Mouse (Mus musculus) neural tube, embryonic 11.5 days (tissue): Measurements from ENCODE around the gene Oxsr1. TPM values are rescaled to one million over a fixed set of nuclear protein-coding genes. Genes with fewer than 3 reads are reported as not detected.
A peak's percentile ranks its signal among the peaks of the same experiment; 100 is the strongest.

Experiments
- ATAC-seq: fragments of 200-750 bp; cut with Nextera tagmentation; 2 replicates; pipeline ENCODE4 v1.8.0; 2017; ENCODE audit warnings: moderate number of reproducible peaks, mild to moderate bottlenecking, moderate TSS enrichment, moderate library complexity; ENCODE audit not compliant: insufficient read depth, low FRiP score, low TSS enrichment
- DNase-seq: peaks from one replicate; pipeline ENCODE4 v3.0.0-alpha.2; 2015; ENCODE audit warnings: low spot score
- H3K27ac ChIP-seq: fragments of 300-500 bp; sonication (generic); 2 replicates; pipeline ENCODE4 v1.5.1; 2014; ENCODE audit warnings: low read depth, mild to moderate bottlenecking, low read length
- H3K27me3 ChIP-seq: fragments of 300-500 bp; sonication (generic); 2 replicates; pipeline ENCODE4 v1.6.1; 2014; ENCODE audit warnings: mild to moderate bottlenecking, low read length, mixed read lengths; ENCODE audit not compliant: control insufficient read depth, insufficient read depth
- H3K36me3 ChIP-seq: fragments of 300-500 bp; sonication (generic); 2 replicates; pipeline ENCODE4 v1.6.1; 2014; ENCODE audit warnings: mild to moderate bottlenecking, low read length, moderate library complexity, mixed read lengths; ENCODE audit not compliant: control insufficient read depth, insufficient read depth
- H3K4me1 ChIP-seq: fragments of 300-500 bp; sonication (generic); 2 replicates; pipeline ENCODE4 v1.6.1; 2014; ENCODE audit warnings: low read length, mixed read lengths; ENCODE audit not compliant: control insufficient read depth, insufficient read depth
- H3K4me2 ChIP-seq: fragments of 300-500 bp; sonication (generic); 2 replicates; pipeline ENCODE4 v1.6.1; 2014; ENCODE audit warnings: low read depth, mild to moderate bottlenecking, moderate library complexity
- H3K4me3 ChIP-seq: fragments of 300-500 bp; sonication (generic); 2 replicates; pipeline ENCODE4 v1.5.1; 2014; ENCODE audit warnings: low read depth, low read length
- H3K9ac ChIP-seq: fragments of 300-500 bp; sonication (generic); 2 replicates; pipeline ENCODE4 v1.6.1; 2014; ENCODE audit warnings: mild to moderate bottlenecking, low read length
- H3K9me3 ChIP-seq: fragments of 300-500 bp; sonication (generic); 2 replicates; pipeline ENCODE4 v1.6.1; 2016; ENCODE audit warnings: low read length; ENCODE audit not compliant: control insufficient read depth
- WGBS: fragments of 180-500 bp; shearing (Covaris S2); extraction: QIAGEN DNeasy Blood & Tissue Kit; methylation state at CpG from one replicate; pipeline ENCODE4 v1.1.7; 2014; 5-methylcytosine and 5-hydroxymethylcytosine counted together
- polyA plus RNA-seq: library from polyadenylated mRNA; unstranded; fragments of >200 nt; fragmentation: Nextera tagmentation; extraction: Ambion mirVana; gene quantifications from 2 replicates; pipeline ENCODE4 v1.2.1, GENCODE M21; 2014

Oxsr1 gene
- polyA plus RNA-seq, 1 experiment from 2014 or later, result 15.8 TPM

- ATAC-seq (no peak), DNase-seq (no peak)
- no peak overlapping the region for H3K27ac ChIP-seq
- H3K9me3 ChIP-seq, result no peaks in the 10 kb centered on the region
- no peaks in the 10 kb centered on the region for H3K27me3 ChIP-seq
- no peak overlapping the region for H3K4me2 ChIP-seq
- H3K9ac ChIP-seq, result no peak overlapping the region
- no peak overlapping the region for H3K4me3 ChIP-seq
- H3K36me3 ChIP-seq, result no peaks in the 10 kb centered on the region
- H3K4me1 ChIP-seq, result no peaks in the 10 kb centered on the region
- 78% methylated on average over 8 of the region's 8 CpGs for WGBS
Observed at GRCm38 (mm10) chr9:119212996-119213395, 109.2 kb downstream of the Oxsr1 start.

- DNase-seq (no peak), ATAC-seq (no peak)
- no peak within 1 kb of the TSS for H3K4me3 ChIP-seq
- H3K36me3 ChIP-seq, result no peaks in the 10 kb centered on the region
- H3K9me3 ChIP-seq, result no peaks in the 10 kb centered on the region
- H3K27ac ChIP-seq, result no peak within 1 kb of the TSS
- 94% methylated on average over 4 of the region's 4 CpGs for WGBS
- no peaks in the 10 kb centered on the region for H3K4me1 ChIP-seq
- H3K4me2 ChIP-seq, result no peak within 1 kb of the TSS
- no peaks in the 10 kb centered on the region for H3K27me3 ChIP-seq
- no peak within 1 kb of the TSS for H3K9ac ChIP-seq
Observed at GRCm38 (mm10) chr9:119208998-119209397, 113.2 kb downstream of the Oxsr1 start, which contains the start of gene Slc22a13. TSS of gene Slc22a13 (minus strand) at chr9:119209098.

DNA sequence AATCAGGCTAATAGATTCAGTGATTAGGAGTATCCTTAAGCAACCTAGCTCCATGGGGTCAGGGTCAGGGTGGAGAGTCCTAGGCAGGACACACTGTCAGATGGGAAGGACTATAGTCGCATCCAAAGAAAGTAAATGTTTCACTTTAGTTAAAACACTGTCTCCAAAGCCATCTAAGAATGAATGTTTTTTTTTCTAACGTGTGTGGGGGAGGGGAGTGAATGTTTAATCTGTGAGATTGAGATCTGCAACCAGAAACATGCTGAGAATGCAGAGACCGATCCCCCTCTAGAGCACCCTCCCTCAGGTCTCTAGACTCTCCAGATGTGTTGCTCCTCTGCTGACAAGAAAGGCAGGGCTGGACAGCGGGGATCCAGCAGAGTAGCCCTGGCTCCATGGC, 115.1 kb downstream of the Oxsr1 start:
- 80% methylated on average over 4 of the region's 4 CpGs for WGBS
- Histone ChIP-seq H3K4me2 (no peak overlapping the region), H3K4me3 (no peak overlapping the region), H3K9me3 (no peaks in the 10 kb centered on the region), H3K27ac (no peak overlapping the region), H3K4me1 (no peaks in the 10 kb centered on the region), H3K27me3 (no peaks in the 10 kb centered on the region), H3K36me3 (no peaks in the 10 kb centered on the region), H3K9ac (no peak overlapping the region)
- ATAC-seq (no peak), DNase-seq (no peak)

DNA sequence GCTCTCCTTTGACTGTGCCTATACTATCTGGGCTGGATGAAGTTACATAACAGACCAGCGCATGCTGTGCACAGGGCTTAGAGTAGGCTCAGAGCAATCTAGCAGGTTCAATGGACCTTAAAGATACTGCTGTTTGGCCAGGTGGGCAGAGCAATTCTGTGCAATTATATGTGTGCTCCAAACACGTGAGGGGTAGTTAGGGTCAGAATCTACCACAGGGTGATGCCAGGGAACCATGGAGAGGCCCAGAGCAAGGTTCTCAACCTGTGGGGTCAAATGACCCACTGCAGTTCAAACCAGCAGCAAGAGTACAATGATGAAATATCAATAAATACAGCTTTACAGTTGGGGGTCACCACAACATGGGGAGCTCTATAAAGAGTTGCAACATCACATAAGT, 115.6 kb downstream of the Oxsr1 start:
- 75% methylated on average over 2 of the region's 2 CpGs for WGBS
- Histone ChIP-seq H3K27me3 (no peaks in the 10 kb centered on the region), H3K4me2 (no peak overlapping the region)

DNA sequence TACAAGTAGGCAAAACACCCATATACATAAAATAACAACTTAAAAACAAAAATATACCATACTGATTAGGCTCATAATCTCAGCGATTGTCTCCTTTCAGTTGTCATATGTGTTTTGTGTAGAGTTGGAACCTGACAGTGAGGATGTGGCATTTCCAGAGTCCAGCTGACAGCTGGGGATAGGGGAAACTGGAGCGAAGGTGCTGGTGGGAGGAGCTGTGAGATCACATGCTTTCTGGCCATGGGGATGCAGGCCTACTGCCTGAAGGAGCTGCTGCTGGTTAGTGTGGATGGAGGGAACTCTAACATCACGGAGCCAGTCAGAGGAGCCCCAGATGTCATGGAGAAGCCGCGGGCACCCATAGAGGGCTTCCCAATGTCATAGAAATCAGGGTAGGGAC, 116.5 kb downstream of the Oxsr1 start:
- WGBS, result 85% methylated on average over 5 of the region's 5 CpGs
- no peak overlapping the region for H3K4me3 ChIP-seq
- H3K4me1 ChIP-seq, result no peaks in the 10 kb centered on the region
- DNase-seq (no peak), ATAC-seq (no peak)
- H3K9me3 ChIP-seq, result no peaks in the 10 kb centered on the region
- H3K9ac ChIP-seq, result no peak overlapping the region
- no peak overlapping the region for H3K4me2 ChIP-seq
- no peaks in the 10 kb centered on the region for H3K36me3 ChIP-seq
- no peak overlapping the region for H3K27ac ChIP-seq
- no peaks in the 10 kb centered on the region for H3K27me3 ChIP-seq

More for the DNA sequence above, 115.6 kb downstream of the Oxsr1 start:
- H3K4me3 ChIP-seq, result no peak overlapping the region
- H3K9ac ChIP-seq, result no peak overlapping the region
- no peaks in the 10 kb centered on the region for H3K4me1 ChIP-seq
- ATAC-seq (no peak), DNase-seq (no peak)
- H3K27ac ChIP-seq, result no peak overlapping the region
- H3K9me3 ChIP-seq, result no peaks in the 10 kb centered on the region
- H3K36me3 ChIP-seq, result no peaks in the 10 kb centered on the region

- 96% methylated on average over 9 of the region's 9 CpGs for WGBS
- ATAC-seq (no peak), DNase-seq (no peak)
- no peaks in the 10 kb centered on the region for H3K4me1 ChIP-seq
- no peak overlapping the region for H3K27ac ChIP-seq
- no peak overlapping the region for H3K9ac ChIP-seq
- H3K27me3 ChIP-seq, result no peaks in the 10 kb centered on the region
- no peaks in the 10 kb centered on the region for H3K9me3 ChIP-seq
- no peak overlapping the region for H3K4me2 ChIP-seq
- H3K36me3 ChIP-seq, result no peaks in the 10 kb centered on the region
- H3K4me3 ChIP-seq, result no peak overlapping the region
Observed at GRCm38 (mm10) chr9:119203617-119204016, 118.6 kb downstream of the Oxsr1 start.

GRCm38 (mm10) chr9:119201653-119202052, 120.6 kb downstream of the Oxsr1 start:
- DNase-seq (no peak), ATAC-seq (no peak)
- Histone ChIP-seq H3K4me2 (no peak overlapping the region), H3K4me3 (no peak overlapping the region), H3K36me3 (no peaks in the 10 kb centered on the region), H3K27ac (no peak overlapping the region), H3K9ac (no peak overlapping the region), H3K27me3 (no peaks in the 10 kb centered on the region), H3K4me1 (no peaks in the 10 kb centered on the region), H3K9me3 (no peaks in the 10 kb centered on the region)
- 86% methylated on average over 5 of the region's 5 CpGs for WGBS

DNA sequence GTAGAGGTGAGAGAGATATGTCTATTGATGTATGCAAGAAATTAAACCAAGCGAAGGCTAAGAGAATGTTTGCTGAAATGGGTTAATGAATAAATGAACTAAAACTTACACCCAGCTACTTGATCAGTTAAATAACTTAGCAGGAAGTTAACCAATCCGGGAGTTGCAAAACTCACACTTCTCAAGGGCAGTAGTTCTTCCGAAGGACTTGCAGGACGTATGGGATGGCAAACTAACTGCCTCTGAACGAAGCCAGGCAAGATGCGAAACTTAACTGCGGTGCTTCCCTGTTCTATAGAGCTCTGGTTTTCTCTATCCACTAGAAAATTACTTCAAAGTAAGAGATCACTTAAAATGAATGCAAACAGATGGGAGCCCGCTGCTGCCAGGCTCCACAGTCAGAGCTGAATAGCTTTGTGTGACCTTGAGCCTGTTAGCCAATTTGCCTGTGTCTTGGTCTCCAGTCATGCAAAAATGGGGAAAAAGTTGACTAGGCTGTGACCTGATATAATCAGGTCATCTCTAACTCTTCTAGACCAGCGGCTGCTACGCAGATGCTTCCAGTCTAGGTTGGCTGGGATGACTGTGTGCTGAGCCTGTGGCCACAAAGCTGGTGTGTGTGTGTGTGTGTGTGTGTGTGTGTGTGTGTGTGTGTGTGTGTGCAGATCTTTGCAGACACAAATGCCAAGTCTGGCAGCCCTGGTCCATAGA, 122.9 kb downstream of the Oxsr1 start:
- H3K4me1 ChIP-seq, result no peaks in the 10 kb centered on the region
- H3K4me2 ChIP-seq, result no peak overlapping the region
- 83% methylated on average over 10 of the region's 10 CpGs for WGBS
- H3K9me3 ChIP-seq, result no peaks in the 10 kb centered on the region
- H3K4me3 ChIP-seq, result no peak overlapping the region
- H3K27ac ChIP-seq, result no peak overlapping the region
- H3K27me3 ChIP-seq, result no peaks in the 10 kb centered on the region
- no peak overlapping the region for H3K9ac ChIP-seq
- no peak for DNase-seq
- no peaks in the 10 kb centered on the region for H3K36me3 ChIP-seq
- no peak for ATAC-seq

- Histone ChIP-seq H3K9ac (no peak overlapping the region), H3K9me3 (no peaks in the 10 kb centered on the region), H3K27ac (no peak overlapping the region), H3K4me3 (no peak overlapping the region), H3K36me3 (no peaks in the 10 kb centered on the region), H3K4me1 (no peaks in the 10 kb centered on the region), H3K4me2 (no peak overlapping the region), H3K27me3 (no peaks in the 10 kb centered on the region)
- ATAC-seq, result no peak
- peak; percentile 37 for DNase-seq
- WGBS, result 32% methylated on average over 11 of the region's 11 CpGs
Observed at GRCm38 (mm10) chr9:119192202-119192990, 129.8 kb downstream of the Oxsr1 start.
